Mouse (Mus musculus): ENCODE measurements around the gene Itga1. TPM values are rescaled to one million over a fixed set of nuclear protein-coding genes. Genes with fewer than 3 reads are reported as not detected.

Itga1 gene
- polyA plus RNA-seq, 1 experiment: 3.5 TPM

DNA sequence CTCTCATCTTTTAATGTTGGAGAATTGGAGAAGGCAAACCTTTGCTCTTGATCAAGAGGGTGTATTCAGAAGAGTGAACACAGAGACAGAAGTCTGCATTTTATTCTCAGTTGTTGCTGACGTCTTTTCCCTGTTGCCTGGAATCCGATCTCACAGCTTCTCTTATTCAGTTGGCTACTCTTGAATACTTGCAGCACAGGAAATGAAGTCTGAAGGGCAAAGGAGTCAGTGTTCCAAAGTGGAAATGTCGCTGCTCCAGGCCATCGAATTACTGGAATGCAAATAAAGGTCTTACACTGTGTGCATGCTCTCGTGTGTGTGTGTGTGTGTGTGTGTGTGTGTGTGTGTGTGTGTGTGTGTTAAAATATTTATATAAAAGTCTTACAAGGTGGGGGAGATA, 30.7 kb upstream of the Itga1 start:
- WGBS: 53% methylated on average over 5 of the region's 5 CpGs
- TF ChIP-seq POLR2A (IDR thresholded peaks at IDR 0.05; ENCODE audit: low read depth, low read length): no peak
- TF ChIP-seq CTCF (IDR thresholded peaks at IDR 0.05; ENCODE audit: extremely low read depth, insufficient read length, insufficient replicate concordance, low read depth, low read length): no peak
- no peaks in the 10 kb centered on the region for H3K4me1 ChIP-seq (ENCODE audit: control insufficient read depth, insufficient read depth, insufficient read length, low read length)
- no peaks in the 10 kb centered on the region for H3K27me3 ChIP-seq (ENCODE audit: control insufficient read depth, insufficient read depth, low read length)
- no peaks in the 10 kb centered on the region for H3K36me3 ChIP-seq (ENCODE audit: control insufficient read depth, insufficient read depth, low read length)
- no peak overlapping the region for H3K4me3 ChIP-seq (ENCODE audit: low read depth, low read length)
- peak overlapping the region; percentile 22; the same call in 1 of the 2 replicates for H3K27ac ChIP-seq (ENCODE audit: insufficient read depth, low read depth, low read length)

DNA sequence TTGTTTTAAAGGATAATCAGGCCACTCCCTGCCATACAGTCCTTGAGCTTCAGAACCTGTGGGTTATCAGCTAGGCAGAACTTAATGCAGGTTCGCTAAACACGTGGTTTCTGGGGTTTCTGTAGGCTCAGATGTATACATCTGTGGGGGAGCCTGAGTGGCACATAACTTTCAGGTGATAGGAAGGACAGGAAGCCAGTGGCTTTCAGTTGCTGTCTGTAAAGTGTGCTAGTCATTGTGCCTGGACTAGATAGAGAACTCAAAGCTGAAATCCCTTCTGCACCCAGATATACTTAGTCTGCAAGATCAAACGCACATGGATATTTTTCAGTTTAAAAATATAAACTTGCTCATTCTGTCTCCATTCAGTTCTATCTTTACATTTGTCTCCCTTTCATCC, 29.6 kb upstream of the Itga1 start:
- no peaks in the 10 kb centered on the region for H3K36me3 ChIP-seq (ENCODE audit: control insufficient read depth, insufficient read depth, low read length)
- TF ChIP-seq POLR2A (IDR thresholded peaks at IDR 0.05; ENCODE audit: low read depth, low read length) (no peak), CTCF (IDR thresholded peaks at IDR 0.05; ENCODE audit: extremely low read depth, insufficient read length, insufficient replicate concordance, low read depth, low read length) (no peak)
- WGBS: 48% methylated on average over 3 of the region's 3 CpGs
- H3K27ac ChIP-seq (ENCODE audit: insufficient read depth, low read depth, low read length): no peak overlapping the region
- H3K4me3 ChIP-seq (ENCODE audit: low read depth, low read length): no peak overlapping the region
- H3K27me3 ChIP-seq (ENCODE audit: control insufficient read depth, insufficient read depth, low read length): no peaks in the 10 kb centered on the region
- H3K4me1 ChIP-seq (ENCODE audit: control insufficient read depth, insufficient read depth, insufficient read length, low read length): no peaks in the 10 kb centered on the region

DNA sequence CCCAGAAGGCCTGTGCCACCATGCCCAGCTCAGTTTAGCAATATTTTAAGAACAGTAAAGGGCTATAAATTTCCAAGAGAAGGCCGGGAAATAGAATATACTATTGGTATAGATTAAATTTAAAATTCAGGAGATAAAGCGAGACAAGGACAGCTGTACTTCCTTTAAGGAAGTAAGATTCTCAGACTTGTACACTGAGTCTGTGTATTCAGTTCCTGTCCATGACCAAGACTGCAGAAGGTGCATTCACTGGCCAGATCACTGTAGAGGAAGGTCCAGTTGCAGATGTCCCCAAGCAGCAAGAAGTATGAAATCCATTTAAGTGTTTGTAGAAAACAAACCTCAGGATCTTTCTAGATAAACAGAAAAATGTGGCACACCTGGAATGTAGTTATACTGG, 28.3 kb upstream of the Itga1 start:
- TF ChIP-seq CTCF (IDR thresholded peaks at IDR 0.05; ENCODE audit: extremely low read depth, insufficient read length, insufficient replicate concordance, low read depth, low read length) (no peak), POLR2A (IDR thresholded peaks at IDR 0.05; ENCODE audit: low read depth, low read length) (no peak)
- Histone ChIP-seq H3K4me3 (ENCODE audit: low read depth, low read length) (no peak overlapping the region), H3K27ac (ENCODE audit: insufficient read depth, low read depth, low read length) (no peak overlapping the region), H3K27me3 (ENCODE audit: control insufficient read depth, insufficient read depth, low read length) (no peaks in the 10 kb centered on the region), H3K36me3 (ENCODE audit: control insufficient read depth, insufficient read depth, low read length) (no peaks in the 10 kb centered on the region), H3K4me1 (ENCODE audit: control insufficient read depth, insufficient read depth, insufficient read length, low read length) (no peaks in the 10 kb centered on the region)
- 51% methylated on average over 2 of the region's 2 CpGs for WGBS

DNA sequence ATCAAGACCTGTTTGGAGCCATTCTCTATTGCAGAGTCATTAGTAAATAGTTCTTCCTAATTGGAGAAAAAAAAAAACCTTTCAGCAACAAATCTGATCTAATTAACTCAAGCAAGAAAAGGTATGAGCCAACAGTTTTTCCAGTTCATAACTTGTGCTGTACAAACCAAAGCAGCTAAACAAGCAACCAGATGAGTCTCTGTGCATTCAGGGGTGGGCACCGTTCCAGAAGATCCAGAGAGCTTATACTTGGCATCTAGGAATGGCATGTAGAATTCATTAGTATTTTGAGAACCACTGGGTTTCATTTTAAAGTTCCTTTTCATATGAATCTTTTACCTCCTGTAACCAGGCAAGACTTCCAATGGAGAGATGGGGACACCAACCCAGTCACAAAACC, 26.1 kb upstream of the Itga1 start:
- Histone ChIP-seq H3K27me3 (ENCODE audit: control insufficient read depth, insufficient read depth, low read length) (no peaks in the 10 kb centered on the region), H3K36me3 (ENCODE audit: control insufficient read depth, insufficient read depth, low read length) (no peaks in the 10 kb centered on the region), H3K27ac (ENCODE audit: insufficient read depth, low read depth, low read length) (no peak overlapping the region), H3K4me1 (ENCODE audit: control insufficient read depth, insufficient read depth, insufficient read length, low read length) (no peaks in the 10 kb centered on the region), H3K4me3 (ENCODE audit: low read depth, low read length) (no peak overlapping the region)
- TF ChIP-seq CTCF (IDR thresholded peaks at IDR 0.05; ENCODE audit: extremely low read depth, insufficient read length, insufficient replicate concordance, low read depth, low read length) (no peak), POLR2A (IDR thresholded peaks at IDR 0.05; ENCODE audit: low read depth, low read length) (no peak)
- WGBS: 95% methylated on average over 1 of the region's 1 CpGs

DNA sequence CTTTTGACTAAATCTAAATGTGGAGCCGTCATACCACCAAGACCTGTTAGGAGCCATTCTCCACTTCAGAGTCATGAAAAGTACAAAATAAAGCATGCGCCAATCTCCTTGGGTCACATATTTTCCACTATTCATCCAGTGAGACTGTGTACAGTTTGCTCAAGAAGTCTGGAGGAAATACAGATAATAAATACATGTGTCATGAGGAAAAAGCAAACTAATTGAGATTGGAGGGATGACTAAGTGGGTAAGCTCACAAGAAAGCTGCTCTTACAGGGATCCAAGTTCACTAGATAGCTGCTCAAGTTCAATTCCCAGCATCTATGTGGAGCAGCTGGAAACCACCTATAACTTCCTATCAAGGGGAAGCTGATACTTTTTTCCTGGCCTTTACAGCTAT, 24.8 kb upstream of the Itga1 start:
- H3K4me3 ChIP-seq (ENCODE audit: low read depth, low read length): no peak overlapping the region
- no peaks in the 10 kb centered on the region for H3K36me3 ChIP-seq (ENCODE audit: control insufficient read depth, insufficient read depth, low read length)
- TF ChIP-seq CTCF (IDR thresholded peaks at IDR 0.05; ENCODE audit: extremely low read depth, insufficient read length, insufficient replicate concordance, low read depth, low read length) (no peak), POLR2A (IDR thresholded peaks at IDR 0.05; ENCODE audit: low read depth, low read length) (no peak)
- H3K27me3 ChIP-seq (ENCODE audit: control insufficient read depth, insufficient read depth, low read length): no peaks in the 10 kb centered on the region
- no peak overlapping the region for H3K27ac ChIP-seq (ENCODE audit: insufficient read depth, low read depth, low read length)
- no peaks in the 10 kb centered on the region for H3K4me1 ChIP-seq (ENCODE audit: control insufficient read depth, insufficient read depth, insufficient read length, low read length)
- 94% methylated on average over 2 of the region's 2 CpGs for WGBS

DNA sequence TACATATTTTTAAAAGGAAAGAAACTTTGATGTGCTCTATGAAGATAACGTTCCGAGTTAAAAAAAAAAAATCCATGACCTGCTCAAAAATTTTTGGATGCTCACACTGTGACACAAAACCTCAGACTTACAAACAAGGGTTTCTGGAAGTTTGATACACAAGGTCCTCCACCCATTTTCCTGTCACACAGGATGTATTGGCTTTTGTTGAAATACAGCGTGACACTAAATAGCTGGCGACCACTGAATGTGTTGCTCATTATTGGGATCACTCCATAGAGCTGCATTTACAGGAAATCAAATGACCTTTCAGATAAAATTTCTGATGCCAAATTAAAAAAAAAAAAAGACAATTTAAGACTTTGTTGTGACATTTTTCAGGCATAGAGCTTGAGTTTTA, 23.4 kb upstream of the Itga1 start:
- Histone ChIP-seq H3K27me3 (ENCODE audit: control insufficient read depth, insufficient read depth, low read length) (no peaks in the 10 kb centered on the region), H3K36me3 (ENCODE audit: control insufficient read depth, insufficient read depth, low read length) (no peaks in the 10 kb centered on the region), H3K27ac (ENCODE audit: insufficient read depth, low read depth, low read length) (no peak overlapping the region), H3K4me3 (ENCODE audit: low read depth, low read length) (no peak overlapping the region), H3K4me1 (ENCODE audit: control insufficient read depth, insufficient read depth, insufficient read length, low read length) (no peaks in the 10 kb centered on the region)
- WGBS: 85% methylated on average over 4 of the region's 4 CpGs
- TF ChIP-seq POLR2A (IDR thresholded peaks at IDR 0.05; ENCODE audit: low read depth, low read length) (no peak), CTCF (IDR thresholded peaks at IDR 0.05; ENCODE audit: extremely low read depth, insufficient read length, insufficient replicate concordance, low read depth, low read length) (no peak)

DNA sequence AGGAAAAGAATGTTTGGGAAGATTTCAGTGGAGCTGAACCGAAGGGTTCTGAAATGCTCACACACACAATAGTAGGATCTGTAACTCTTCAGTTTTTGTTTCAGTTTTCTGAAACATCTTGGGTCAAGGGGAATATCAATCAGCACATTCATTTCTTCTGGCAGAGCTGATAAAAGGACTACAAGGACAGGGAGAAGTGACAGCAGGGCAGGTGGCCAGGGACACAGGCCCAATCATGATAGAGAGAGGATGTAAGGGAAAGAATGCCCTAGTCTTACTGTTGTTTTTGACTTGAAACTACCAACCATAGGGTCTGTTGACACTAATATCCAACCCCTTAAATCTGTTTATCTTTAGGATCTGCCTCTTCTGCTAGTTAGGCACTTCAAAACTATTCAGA, 22.8 kb upstream of the Itga1 start:
- TF ChIP-seq CTCF (IDR thresholded peaks at IDR 0.05; ENCODE audit: extremely low read depth, insufficient read length, insufficient replicate concordance, low read depth, low read length) (no peak), POLR2A (IDR thresholded peaks at IDR 0.05; ENCODE audit: low read depth, low read length) (no peak)
- H3K27ac ChIP-seq (ENCODE audit: insufficient read depth, low read depth, low read length): no peak overlapping the region
- H3K4me1 ChIP-seq (ENCODE audit: control insufficient read depth, insufficient read depth, insufficient read length, low read length): no peaks in the 10 kb centered on the region
- no peak overlapping the region for H3K4me3 ChIP-seq (ENCODE audit: low read depth, low read length)
- H3K36me3 ChIP-seq (ENCODE audit: control insufficient read depth, insufficient read depth, low read length): no peaks in the 10 kb centered on the region
- H3K27me3 ChIP-seq (ENCODE audit: control insufficient read depth, insufficient read depth, low read length): no peaks in the 10 kb centered on the region
- WGBS: 79% methylated on average over 1 of the region's 1 CpGs

DNA sequence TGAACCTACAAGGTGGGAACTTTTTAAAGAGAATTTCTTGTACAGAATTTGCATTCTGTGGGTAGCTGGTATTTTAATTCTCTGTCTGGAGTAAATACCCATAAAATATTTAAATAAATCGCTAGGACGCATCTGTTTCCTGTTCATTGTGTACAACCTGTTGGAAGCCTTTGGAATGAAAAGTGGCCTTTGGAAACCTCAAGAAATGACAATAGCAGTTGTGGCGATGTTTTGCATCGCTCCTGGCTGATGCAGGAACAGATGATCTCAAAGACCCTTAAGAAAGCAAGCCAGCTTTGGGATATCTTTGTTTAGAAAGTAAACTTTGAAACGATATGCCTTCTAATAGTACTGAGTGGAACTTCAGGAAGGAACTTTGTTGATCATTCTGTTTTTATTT, 17.0 kb upstream of the Itga1 start:
- Histone ChIP-seq H3K4me3 (ENCODE audit: low read depth, low read length) (no peak overlapping the region), H3K36me3 (ENCODE audit: control insufficient read depth, insufficient read depth, low read length) (no peaks in the 10 kb centered on the region), H3K27me3 (ENCODE audit: control insufficient read depth, insufficient read depth, low read length) (no peaks in the 10 kb centered on the region), H3K27ac (ENCODE audit: insufficient read depth, low read depth, low read length) (no peak overlapping the region), H3K4me1 (ENCODE audit: control insufficient read depth, insufficient read depth, insufficient read length, low read length) (no peaks in the 10 kb centered on the region)
- WGBS: 73% methylated on average over 5 of the region's 5 CpGs
- TF ChIP-seq CTCF (IDR thresholded peaks at IDR 0.05; ENCODE audit: extremely low read depth, insufficient read length, insufficient replicate concordance, low read depth, low read length): no peak
- TF ChIP-seq POLR2A (IDR thresholded peaks at IDR 0.05; ENCODE audit: low read depth, low read length): no peak
